19 mouse cellular contexts compared by ENCODE assay signal in genomic region chr11:84904597-84905144, GRCm38 (mm10). TPM values are rescaled to one million over a fixed set of nuclear protein-coding genes. Genes with fewer than 3 reads are reported as not detected.
DNase-seq lines count a peak whose midpoint lies in the region; ATAC-seq lines count a peak whose summit lies in the region.
"Had no signal": no experiment of that assay in that cellular context is flagged by ENCODE, and none has a peak within 500 bp of the region (broad histone marks: within the 10 kb centered on the region; RNA-seq: fewer than 3 reads in every experiment).

No protein-coding gene starts in this region.

- no peak for ATAC-seq in megakaryocyte, adult 5-6 weeks (ENCODE audit: poor library complexity, severe bottlenecking)
- ATAC-seq: forebrain, embryonic 14.5 days; intestine, embryonic 15.5 days had no signal

- intact Hi-C loops in left cerebral cortex, postnatal 36 days (cut with DNase I) = no loop called here

- H3K27me3 ChIP-seq in megakaryocyte, embryonic 14.5 days (replicated peaks) = no peaks in the 10 kb centered on the region
- H3K27me3 ChIP-seq: heart, embryonic 15.5 days; intestine, embryonic 15.5 days had no signal

- peaks cover 86% of the 10 kb centered on the region for H3K36me3 ChIP-seq in megakaryocyte, embryonic 14.5 days (replicated peaks; ENCODE audit: low read length)

- peak; percentile 50 to 72 for DNase-seq in frontal cortex, adult 2 months (ENCODE audit: extremely low spot score in 1 of 2, low spot score in 1 of 2)
- DNase-seq in frontal cortex, postnatal 14 days (ENCODE audit: low spot score in 2 of 2) = no peak
- peak; percentile 75 for DNase-seq in brain, adult 2 months (ENCODE audit: low read depth, low spot score)
- peak; percentile 52 to 63 for DNase-seq in left cerebral cortex, postnatal 36 days (ENCODE audit: low spot score in 2 of 2)
- DNase-seq in neural tube, embryonic 10.5 days (ENCODE audit: extremely low spot score, low spot score) = no peak
- DNase-seq: adrenal gland, adult 2 months; adrenal gland, postnatal 25 days; cerebellum, adult 11 months; cerebellum, adult 8-10 months; cerebellum, postnatal 14 days; gastrocnemius, postnatal 10 days; heart, adult 18-20 months had no signal

- no peaks in the 10 kb centered on the region for H3K9me3 ChIP-seq in megakaryocyte, embryonic 14.5 days
- H3K9me3 ChIP-seq: heart, embryonic 15.5 days; hindbrain, embryonic 10.5 days; intestine, embryonic 15.5 days had no signal

- H3K4me1 ChIP-seq in megakaryocyte, embryonic 14.5 days = peaks cover 38% of the 10 kb centered on the region
- H3K4me1 ChIP-seq: heart, embryonic 15.5 days; hindbrain, embryonic 10.5 days; intestine, embryonic 15.5 days had no signal

- peak overlapping the region; percentile 29 for H3K4me3 ChIP-seq in megakaryocyte, embryonic 14.5 days (replicated peaks)
- H3K4me3 ChIP-seq: heart, embryonic 15.5 days; hindbrain, embryonic 10.5 days; intestine, embryonic 15.5 days had no signal

RNA-seq across cellular contexts. Expression of gene Znhit3, which starts 11.5 kb away (rescaled TPM):
- polyA plus RNA-seq in frontal cortex, adult 2 months (2012; rRNA removed) = 37.8 and 47.5 TPM in 2 replicates
- polyA plus RNA-seq in megakaryocyte, embryonic 14.5 days (2012; ENCODE audit: insufficient read depth, low replicate concordance) = 0.40 TPM in 1 of 2 replicates, not detected in the other
- total RNA-seq in megakaryocyte, adult 5-6 weeks (2015) = 20.8 and 21.8 TPM in 2 replicates
- 14.6 and 14.9 TPM in 2 replicates for total RNA-seq in megakaryocyte, adult 5-6 weeks (2017)
- total RNA-seq in left cerebral cortex, postnatal 36 days (2021) = 10 to 100 TPM; 31.3 to 38.4 TPM

RNA-seq across cellular contexts. Expression of gene Pigw, which starts 24.6 kb away (rescaled TPM):
- polyA plus RNA-seq in frontal cortex, adult 2 months (2012; rRNA removed) = 4.1 and 4.7 TPM in 2 replicates
- polyA plus RNA-seq in megakaryocyte, embryonic 14.5 days (2012; ENCODE audit: insufficient read depth, low replicate concordance) = 0.58 TPM in 1 of 2 replicates, not detected in the other
- 2.1 and 2.8 TPM in 2 replicates for total RNA-seq in megakaryocyte, adult 5-6 weeks (2015)
- total RNA-seq in megakaryocyte, adult 5-6 weeks (2017) = 3.3 and 3.6 TPM in 2 replicates
- 1 to 10 TPM; 7.1 to 7.9 TPM for total RNA-seq in left cerebral cortex, postnatal 36 days (2021)

RNA-seq across cellular contexts. Expression of gene Myo19, which starts 24.7 kb away (rescaled TPM):
- 13.4 and 14.7 TPM in 2 replicates for polyA plus RNA-seq in frontal cortex, adult 2 months (2012; rRNA removed)
- 2.8 and 3.3 TPM in 2 replicates for polyA plus RNA-seq in megakaryocyte, embryonic 14.5 days (2012; ENCODE audit: insufficient read depth, low replicate concordance)
- 1.2 and 2.1 TPM in 2 replicates for total RNA-seq in megakaryocyte, adult 5-6 weeks (2015)
- 1.4 and 2.8 TPM in 2 replicates for total RNA-seq in megakaryocyte, adult 5-6 weeks (2017)
- total RNA-seq in left cerebral cortex, postnatal 36 days (2021) = 10 to 100 TPM in 1 of 2 experiments, 1 to 10 TPM in 1; 9.3 to 15.4 TPM

RNA-seq across cellular contexts. Expression of gene Ggnbp2, which starts 34.1 kb away (rescaled TPM):
- 109 and 119 TPM in 2 replicates for polyA plus RNA-seq in frontal cortex, adult 2 months (2012; rRNA removed)
- 2.2 and 30.3 TPM in 2 replicates for polyA plus RNA-seq in megakaryocyte, embryonic 14.5 days (2012; ENCODE audit: insufficient read depth, low replicate concordance)
- total RNA-seq in megakaryocyte, adult 5-6 weeks (2015) = 129 and 131 TPM in 2 replicates
- total RNA-seq in megakaryocyte, adult 5-6 weeks (2017) = 164 and 179 TPM in 2 replicates
- total RNA-seq in left cerebral cortex, postnatal 36 days (2021) = 10 to 100 TPM; 75.9 to 93.3 TPM

RNA-seq across cellular contexts. Expression of gene Car4, which starts 52.9 kb away (rescaled TPM):
- 63.0 and 71.7 TPM in 2 replicates for polyA plus RNA-seq in frontal cortex, adult 2 months (2012; rRNA removed)
- not detected in 2 replicates for polyA plus RNA-seq in megakaryocyte, embryonic 14.5 days (2012; ENCODE audit: insufficient read depth, low replicate concordance)
- not detected in 2 replicates for total RNA-seq in megakaryocyte, adult 5-6 weeks (2015)
- not detected in 2 replicates for total RNA-seq in megakaryocyte, adult 5-6 weeks (2017)
- total RNA-seq in left cerebral cortex, postnatal 36 days (2021) = 10 to 100 TPM; 75.0 to 82.3 TPM
- total RNA-seq: common myeloid progenitor, adult 5-6 weeks had no signal

Comparison
In these comparisons a context has a peak if more than half of its experiments do, and no peak if none do; other contexts are left out.
1. DNase-seq: peak in frontal cortex, adult 2 months (2 of 2), brain, adult 2 months (single experiment) and left cerebral cortex, postnatal 36 days (2 of 2); none in frontal cortex, postnatal 14 days (0 of 2) and neural tube, embryonic 10.5 days (single experiment).